Mouse (Mus musculus): ENCODE measurements around the gene Pkd1l1.

Gene Pkd1l1

DNA sequence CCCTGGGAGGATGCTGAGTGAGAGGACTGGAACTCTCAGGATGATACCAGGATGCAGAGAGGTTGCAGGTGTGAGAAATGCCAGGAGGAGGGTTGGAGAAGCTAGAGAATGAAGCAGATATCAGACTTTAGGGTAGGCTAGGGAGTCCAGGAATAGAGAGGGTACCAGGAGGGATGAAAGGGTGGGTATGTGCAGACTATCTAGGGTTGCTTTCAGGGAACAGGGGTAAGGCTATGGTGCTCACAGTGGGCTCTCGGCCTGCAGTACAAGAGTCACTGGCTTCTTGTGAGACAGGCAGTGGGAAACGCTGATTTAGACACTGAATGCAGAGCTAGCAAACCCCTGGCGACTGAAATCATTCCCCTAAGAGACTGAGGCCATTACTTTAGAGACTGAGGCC lies at the start of gene Pkd1l1:
TSS of gene Pkd1l1 (minus strand) at position 101 of the 400 bp plus-strand sequence.
- DNase-seq (ENCODE audit: low read depth) = no peak

DNA sequence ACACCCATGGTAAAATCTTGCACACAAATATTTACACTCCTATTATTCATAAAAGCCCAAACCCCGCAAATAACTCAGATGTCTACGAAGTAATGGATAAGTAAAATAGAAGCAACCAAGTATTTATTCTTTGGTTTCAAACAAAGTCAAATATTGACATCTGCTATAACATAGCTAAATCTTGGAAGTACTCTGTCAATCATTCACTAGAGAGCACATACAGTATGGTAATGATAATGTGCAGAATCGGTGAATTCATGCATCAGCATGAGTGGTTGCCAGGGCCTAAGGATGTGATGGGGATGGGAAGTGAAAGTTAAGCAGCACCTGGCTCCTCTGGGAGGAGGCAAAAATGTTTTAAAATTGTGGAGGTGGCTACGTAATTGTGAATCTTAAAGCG lies 47.1 kb upstream of the Pkd1l1 start:
- no peak for DNase-seq (ENCODE audit: low read depth)

DNA sequence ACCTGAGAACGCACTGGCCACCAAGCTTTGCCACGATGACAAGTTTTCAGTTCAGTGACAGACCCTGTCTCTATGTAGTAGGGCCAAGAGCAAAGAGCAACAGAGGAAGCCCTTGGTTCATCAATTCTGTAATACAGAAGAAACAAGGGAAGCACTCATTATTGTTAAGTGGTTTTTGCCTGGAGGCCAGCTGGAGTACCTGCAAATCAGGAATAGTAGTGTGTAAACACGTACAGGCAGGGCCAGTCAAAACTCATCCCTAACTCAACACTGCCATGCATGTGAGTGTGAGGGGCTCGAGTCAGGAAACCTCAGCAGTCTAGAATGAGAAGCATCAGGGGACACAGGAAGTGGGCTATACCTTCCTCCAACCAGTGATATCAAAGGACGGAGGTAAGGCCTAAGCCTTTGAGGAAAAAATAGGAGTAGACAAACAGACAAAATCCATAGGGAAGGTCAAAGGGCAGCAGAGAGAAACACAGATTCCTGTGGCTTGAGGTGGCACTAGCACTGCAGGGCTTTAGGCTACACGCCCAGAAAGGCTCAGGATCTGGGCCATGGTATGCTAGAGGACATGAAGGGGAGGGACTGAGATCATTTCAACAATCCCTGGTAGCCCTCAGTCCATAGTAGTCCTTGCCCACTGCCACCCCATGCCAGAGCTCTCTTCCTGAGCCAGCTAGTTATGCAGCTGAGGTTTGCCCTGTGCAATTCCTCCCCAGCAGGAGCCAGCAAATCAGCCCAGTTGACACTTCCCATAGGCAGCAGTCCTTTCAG lies 45.6 kb upstream of the Pkd1l1 start:
- no peak for DNase-seq (ENCODE audit: low read depth)

DNA sequence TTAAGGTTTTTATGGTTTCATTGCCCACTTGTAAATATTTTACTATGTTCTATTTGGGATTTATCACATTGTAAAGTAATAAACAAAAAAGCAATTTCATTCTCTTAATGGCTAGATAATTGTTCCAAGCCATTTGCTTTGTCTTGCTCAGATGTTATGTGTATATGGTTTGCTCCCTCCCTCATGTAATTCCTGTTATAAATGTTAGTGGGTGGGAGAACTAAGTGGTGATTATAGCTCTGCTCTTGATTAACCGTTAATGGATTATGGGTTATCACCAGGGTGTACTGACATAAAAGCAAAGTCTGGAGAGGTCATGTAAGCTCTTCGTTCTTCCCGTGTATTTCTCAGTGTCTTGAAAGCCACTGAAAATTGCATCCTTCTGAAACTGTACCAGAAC lies 41.7 kb upstream of the Pkd1l1 start:
- no peak for DNase-seq (ENCODE audit: low read depth)

DNA sequence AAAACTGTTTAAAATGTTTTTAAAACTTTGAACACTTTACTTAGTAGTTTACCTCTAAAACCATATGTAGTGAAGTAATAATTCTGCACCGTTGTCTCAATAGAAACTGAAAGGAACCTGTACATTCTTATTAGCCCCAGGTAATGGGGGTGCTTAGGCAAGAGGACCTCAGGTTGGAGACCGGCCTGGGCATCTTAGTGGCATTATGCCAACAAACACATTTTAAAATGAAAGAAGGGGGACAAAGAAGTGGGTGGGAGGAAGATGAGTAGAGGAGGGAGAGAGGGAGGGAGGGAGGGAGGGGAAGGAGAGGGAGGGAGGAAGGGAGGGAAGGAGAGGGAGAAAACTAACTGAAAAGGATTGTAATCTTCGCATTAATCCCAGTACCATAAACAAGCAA lies 38.3 kb upstream of the Pkd1l1 start:
- DNase-seq (ENCODE audit: low read depth) = no peak

DNA sequence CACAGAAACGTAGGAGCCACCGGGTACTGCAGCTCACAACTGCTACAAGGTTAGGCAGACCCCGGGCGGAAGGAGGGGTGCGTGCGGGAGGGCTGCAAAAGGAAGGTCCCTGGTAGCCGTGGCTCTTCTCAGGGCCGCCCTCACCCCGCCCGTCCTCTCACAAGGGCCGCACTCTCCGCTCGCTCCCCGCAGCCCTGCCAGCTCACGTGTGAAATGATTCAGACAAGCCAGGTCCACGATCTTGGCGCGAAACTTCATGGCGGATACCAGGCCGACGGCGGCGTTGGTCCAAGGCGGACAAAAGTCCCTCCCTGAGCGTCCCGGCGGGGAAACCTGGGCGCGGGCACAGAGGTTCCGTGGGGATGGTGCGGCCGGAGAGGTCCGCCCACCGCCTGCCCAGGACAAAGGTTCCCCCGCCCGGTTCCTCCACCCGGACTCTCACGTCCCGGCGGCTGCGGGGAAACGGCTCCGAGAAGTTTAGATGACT lies 37.8 kb upstream of the Pkd1l1 start, which contains the start of gene Hus1:
TSS of gene Hus1 (minus strand) at position 339 of the 487 bp plus-strand sequence.
- DNase-seq (ENCODE audit: low read depth) = peak; percentile 81

DNA sequence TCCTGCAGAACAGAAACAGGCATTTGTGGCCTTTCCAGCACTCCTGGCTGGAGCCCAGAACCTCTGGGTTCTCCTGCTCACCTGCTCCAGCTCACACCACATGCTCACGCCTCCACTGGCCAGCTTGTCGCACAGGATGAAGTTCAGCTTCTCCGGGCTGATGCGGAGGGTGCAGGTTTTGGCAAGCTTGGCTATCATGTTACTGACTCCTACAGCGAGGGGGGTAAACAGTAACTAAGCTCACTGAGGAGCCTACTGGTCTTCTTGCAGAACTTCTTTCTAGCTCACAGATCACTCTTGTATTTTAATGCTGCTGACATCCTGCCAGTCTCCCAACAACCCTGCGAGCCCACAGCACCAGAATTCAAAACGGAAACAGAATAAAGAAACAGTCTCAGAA lies 37.4 kb upstream of the Pkd1l1 start:
- DNase-seq (ENCODE audit: low read depth) = no peak

DNA sequence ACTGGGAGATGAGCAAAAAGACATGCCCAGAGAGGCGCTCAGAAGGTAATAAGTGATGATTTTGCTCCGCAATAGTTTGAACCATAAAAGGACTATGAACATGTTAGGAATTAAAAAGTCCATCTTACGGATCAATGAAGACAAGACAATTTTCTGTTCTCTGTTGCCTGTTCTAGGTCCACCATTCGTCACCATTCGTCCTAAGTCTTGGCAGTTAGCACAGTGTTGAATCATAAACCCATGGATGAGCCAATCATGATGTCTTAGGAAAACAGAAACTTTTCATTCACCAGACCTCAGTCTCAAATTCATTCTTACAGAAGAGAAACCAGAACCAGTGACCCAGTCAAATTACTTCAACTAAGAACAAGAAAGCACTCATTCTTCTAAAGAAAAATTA lies 35.7 kb upstream of the Pkd1l1 start:
- DNase-seq (ENCODE audit: low read depth) = no peak

DNA sequence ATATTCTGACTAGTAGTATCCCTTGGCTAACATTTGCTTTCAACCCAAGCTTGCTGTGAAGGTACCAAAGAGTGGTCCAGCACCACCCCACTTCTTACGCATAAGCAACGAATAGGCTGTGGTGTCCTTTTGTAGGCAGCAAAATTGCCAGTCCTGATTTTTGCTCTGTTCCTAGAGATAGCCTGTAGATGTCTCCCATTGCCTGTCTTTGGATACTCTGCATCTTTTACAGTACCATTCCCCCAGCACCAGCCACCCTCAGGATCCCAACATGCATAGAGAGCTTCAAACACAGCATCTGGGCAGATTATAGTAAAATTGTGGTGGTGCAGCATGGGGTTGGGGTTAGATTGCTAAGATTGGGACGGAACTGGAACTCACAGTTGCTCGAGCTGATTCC lies 15.0 kb upstream of the Pkd1l1 start:
- DNase-seq (ENCODE audit: low read depth) = no peak

DNA sequence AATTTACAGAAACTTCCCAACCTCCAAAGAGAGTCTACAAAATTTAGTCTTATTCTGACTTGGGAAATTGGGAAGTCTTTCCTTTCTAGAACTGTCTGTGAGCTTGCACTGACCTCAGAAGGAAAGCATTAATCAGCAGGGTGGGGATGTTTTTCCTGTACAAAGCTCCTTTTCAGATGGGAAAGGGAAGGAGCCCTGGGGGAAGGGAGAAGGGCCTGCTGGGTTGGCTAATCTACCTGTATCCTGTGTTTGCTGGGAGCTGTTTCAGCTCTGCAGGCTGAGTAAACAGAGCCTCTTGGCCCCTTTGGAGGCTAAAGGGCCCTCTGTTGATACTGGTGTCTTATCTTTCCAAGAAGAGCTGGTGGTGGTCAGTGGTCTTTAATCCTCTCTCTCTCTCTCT lies 13.0 kb upstream of the Pkd1l1 start:
- DNase-seq (ENCODE audit: low read depth) = no peak

DNA sequence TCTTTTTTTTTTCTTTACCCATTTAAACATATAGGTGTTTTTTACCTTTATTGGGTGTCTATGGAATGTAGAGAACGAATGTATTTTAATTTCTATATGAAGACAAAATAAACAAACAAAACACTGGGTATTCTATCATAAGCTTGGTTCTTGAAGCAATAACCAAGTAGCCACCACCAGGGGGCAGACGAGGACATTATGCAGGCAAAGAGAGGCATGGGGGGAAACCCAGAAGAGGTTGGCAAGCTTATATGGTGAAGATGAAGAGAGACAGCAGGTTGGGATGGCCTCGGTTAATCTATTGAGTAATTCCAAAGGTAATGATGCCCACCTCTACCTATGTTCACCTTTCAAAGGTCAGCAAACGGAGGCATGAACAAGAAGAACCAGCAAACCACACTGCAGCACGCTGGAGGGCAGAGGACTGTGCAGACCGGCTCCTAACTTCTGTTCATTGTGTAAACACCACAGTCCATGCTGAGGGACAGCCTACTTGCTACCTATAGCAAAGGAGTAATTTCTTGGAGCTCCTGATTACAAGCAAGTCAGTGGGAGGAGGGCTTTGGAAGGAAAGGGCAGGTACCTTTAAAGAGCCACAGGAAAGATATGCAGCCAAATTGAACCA lies 10.3 kb upstream of the Pkd1l1 start:
- peak; percentile 64 for DNase-seq (ENCODE audit: low read depth)

DNA sequence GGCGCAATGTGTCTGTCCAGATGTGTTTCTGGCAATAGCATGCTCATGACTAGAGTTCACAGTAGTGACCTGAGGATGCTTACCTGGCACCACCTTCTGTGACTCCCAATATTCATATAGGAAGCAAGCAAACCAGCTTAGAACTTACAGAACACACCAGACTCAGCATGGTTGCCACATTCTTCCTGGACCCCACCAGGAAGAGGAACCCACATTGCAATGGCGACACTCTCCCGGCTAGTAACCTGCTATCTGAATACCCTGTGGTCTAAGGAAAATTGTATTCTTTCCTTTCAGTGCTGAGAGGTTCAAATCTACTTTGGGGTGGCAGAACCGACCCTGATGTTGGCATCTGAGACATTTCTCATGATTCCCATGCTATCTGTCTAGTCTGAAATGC lies 5.1 kb upstream of the Pkd1l1 start:
- DNase-seq (ENCODE audit: low read depth) = no peak

DNA sequence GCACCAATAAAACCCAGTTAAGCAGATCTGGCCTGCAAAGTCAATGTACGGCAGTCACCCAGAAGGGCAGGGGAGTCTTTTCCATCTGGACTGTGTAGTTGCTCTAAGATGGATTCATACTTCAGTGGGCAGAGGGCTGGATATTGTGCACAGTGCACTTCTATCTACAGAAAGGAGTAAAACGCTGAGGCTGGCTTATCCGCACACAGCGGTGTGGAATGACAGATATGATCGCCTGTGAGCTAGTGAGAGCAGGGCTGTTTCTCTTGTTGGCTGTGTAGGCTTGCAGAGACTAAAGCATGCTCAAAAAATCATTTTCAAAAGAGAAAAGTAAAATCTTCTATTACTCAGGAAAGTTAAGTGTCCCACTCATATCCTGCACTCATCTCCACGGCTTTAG lies 973 bp downstream of the Pkd1l1 start:
- no peak for DNase-seq (ENCODE audit: low read depth)

DNA sequence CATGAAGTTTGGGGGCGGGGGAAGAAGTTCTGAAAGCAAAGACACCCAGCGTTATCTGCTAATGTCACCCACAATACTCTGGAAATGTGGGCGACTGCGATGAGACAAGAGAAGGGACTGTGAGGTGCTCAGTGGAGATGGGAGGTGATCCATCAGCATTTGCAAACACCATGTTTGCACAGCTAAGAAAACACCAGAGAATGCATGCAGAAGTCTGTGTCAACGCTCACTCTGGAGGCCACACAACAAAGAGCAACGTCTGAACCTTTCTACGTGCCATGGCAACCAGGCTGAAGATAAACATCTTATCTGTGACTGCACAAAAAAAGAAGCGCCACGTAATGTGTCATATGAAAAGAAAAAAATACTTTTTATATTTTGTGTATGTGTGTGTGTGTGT lies 2.6 kb downstream of the Pkd1l1 start:
- DNase-seq (ENCODE audit: low read depth) = no peak

DNA sequence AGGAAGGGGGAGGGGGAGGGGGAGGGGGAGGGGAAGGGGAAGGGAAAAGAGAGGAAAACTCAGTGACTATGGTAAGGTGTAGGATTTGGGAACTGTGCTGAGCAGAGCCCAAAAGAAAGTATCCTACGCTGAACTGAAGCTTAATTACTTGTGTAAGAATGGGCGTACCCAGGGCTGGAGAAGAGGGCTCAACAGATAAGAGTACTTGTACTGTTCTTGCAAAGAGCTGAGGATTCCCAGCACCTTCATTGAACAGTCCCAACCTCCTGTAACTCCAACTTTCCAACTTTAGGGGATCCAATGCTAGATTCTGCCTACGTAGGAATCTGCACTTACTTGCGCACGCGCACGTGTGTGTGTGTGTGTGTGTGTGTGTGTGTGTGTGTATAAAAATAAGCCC lies 5.0 kb downstream of the Pkd1l1 start:
- DNase-seq (ENCODE audit: low read depth) = no peak

DNA sequence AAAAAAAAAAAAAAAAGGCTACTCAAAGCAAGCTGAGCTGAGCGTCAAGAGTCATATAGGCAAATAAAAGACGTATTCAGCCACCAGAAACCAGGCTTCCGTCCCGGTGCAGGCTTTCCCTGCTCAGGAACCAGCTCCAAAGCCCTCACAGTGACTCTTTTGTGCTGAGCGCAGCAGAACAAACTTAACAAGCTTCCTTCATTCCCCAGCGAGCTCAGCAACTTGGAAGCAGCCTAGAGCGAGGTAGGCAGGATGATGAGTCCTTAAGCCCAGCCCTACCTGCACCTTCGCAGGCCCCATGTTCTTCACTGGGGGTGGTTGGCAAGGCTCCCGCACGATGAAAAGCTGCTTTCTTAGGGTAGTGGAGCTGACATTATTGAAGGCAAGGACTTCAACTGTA lies 14.5 kb downstream of the Pkd1l1 start:
- DNase-seq (ENCODE audit: low read depth) = no peak

DNA sequence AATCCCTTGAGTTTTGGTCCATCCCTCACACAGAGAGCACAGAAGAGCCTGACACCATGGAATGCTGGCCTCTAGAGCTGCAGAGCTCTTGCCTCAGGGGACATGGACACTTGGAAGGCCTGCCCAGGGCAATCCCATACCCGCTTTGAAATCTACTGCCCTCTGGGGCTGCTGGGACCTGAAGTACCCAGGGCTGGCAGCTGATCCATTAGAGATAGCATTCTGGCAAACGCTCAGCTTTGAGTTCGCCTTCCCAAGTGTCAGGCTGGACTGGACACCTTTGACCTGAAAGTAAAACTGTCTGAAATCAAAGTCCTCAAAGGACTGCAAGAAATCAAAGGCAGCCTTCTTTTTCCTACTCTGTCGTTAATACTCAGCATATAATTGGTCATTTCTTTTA lies 15.0 kb downstream of the Pkd1l1 start:
- no peak for DNase-seq (ENCODE audit: low read depth)

DNA sequence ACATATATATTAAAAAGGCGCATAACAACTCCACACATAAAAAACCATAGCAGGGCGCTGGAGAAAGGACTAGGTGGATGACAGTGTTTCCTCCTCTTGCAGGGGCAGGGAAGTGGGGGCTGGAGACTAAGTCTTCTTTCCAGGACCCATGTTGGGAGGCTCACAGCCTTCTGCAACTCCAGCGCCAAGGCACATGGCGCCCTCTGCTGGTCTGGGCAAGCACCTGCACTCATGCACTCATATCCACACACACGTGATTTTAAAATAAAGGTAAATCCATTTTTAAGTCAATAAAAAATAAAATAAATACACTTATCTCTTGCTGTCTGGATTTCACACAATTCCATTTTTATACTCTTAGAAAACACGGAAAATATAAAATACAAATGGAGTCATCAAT lies 16.0 kb downstream of the Pkd1l1 start:
- no peak for DNase-seq (ENCODE audit: low read depth)

DNA sequence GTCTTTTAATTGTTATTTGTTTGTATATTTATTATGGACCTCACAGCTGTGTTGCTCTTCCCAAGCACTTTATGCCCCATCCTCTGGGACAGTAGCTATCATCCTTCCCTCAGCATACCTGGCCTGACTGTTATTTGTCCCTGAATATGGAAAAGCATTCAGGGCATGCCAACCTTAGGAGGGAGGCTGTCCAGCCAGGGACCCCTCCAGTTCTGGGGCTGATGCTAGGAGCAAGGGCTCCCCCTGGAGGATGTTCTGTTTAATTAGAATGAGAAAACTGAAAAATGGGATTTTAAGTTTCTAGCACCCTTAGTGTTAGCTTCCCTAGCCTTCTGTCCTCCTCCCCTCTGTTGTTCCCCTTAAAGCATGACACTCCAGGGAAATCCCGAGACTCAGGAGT lies 17.4 kb downstream of the Pkd1l1 start:
- DNase-seq (ENCODE audit: low read depth) = peak; percentile 17

DNA sequence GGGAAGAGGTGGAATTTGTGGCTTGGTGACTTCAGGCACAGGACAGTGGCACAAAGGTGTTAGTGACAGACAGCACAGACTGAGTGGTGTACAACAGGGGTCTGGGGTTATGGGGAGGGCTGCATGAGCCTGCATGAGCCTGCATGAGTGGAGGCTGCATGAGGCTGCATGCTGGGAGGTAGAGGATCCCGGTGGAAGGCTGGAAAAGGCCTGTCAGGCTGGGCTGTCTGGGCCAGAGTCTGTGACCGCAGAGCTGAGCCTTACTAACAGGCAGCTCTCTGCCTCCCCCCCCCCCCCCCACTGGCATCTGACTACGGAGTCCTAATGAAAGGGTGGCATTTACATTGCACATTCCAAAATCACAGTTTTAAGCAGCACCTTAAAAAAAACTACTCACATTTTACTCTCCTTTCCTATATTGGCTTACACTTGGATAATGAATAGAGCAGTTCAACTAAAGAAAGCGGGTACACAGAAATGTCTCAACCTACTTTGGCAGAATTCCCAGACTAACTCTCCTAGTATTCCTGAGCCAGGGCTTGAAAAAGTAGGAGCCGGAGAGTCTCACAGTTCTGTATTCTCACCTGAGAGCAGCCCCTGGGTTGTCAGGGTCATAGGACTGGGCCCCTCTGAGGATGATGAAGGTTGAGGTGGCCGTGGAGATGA lies 23.2 kb downstream of the Pkd1l1 start:
- no peak for DNase-seq (ENCODE audit: low read depth)

DNA sequence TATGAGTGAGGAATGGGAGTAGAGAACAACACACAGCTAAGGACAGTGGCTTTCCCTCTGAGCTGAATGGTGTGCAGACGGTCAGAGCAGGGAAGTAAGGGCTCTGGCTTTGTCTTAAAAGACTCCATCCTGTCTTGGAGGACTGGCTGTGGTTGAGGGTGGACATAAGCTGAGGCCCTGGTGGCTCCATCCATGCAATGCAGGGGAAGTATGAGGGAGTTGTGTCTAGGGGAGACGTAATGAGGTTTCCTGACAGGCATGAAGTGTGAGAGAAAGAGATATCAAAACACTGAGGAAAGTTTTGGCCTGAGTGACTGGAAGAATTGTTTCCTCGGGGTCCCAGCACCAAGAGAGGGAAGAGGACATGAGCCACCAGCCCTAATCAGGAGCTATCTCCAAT lies 24.2 kb downstream of the Pkd1l1 start:
- no peak for DNase-seq (ENCODE audit: low read depth)

DNA sequence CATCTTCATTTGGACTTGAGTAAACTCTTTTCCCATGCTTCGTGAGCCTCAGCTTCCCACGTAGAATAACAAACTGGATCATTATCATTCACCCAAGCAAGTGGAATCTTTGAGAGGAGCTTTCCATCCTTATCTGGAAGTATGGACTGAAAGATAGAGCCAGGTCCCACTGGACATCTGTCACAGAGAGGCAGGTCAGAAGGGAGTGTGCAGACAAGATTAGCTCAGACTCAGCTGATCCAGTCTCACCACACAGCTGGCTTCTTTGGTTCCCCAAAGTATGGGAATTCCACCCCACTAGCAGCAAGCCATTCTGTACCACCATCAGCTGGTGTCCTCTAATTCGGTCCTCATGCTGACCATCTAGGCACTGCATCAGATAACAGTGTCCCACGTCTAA lies 29.0 kb downstream of the Pkd1l1 start:
- no peak for DNase-seq (ENCODE audit: low read depth)

DNA sequence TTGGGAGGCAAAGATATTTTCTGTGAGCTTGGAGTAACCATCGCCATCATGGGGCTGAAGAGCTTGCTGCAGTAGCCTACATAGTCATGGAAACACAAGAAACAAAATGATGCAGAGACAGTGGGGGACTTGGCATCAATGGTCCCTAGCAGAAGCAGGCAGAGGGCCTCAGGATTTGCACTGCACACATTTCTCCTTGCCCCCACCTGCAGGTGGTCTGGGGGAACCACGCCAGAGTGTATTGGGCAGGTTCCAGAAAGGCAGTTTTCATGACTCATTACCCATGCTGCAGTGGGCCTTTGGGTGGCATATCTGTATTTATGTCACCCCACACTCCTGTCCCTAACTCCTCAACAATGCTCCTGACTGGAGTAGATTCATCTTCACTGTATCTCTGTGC lies 30.6 kb downstream of the Pkd1l1 start:
- DNase-seq (ENCODE audit: low read depth) = no peak
